Mouse (Mus musculus) gastrocnemius, postnatal 10 days (tissue): ENCODE data around the gene Tm4sf19. TPM values are rescaled to one million over a fixed set of nuclear protein-coding genes. Genes with fewer than 3 reads are reported as not detected.
"Not testable (repeated sequence)": the region's sequence is repeated elsewhere in the genome, so short reads cannot be mapped to it uniquely, and the experiment has no call there.

Source experiments
- DNase-seq: peaks from one replicate; pipeline ENCODE4 v3.0.0; 2021; ENCODE audit warnings: mixed read lengths
- total RNA-seq, 2 experiments: library from RNA; stranded (reverse); gene quantifications; 2 replicates each; pipeline ENCODE4 v1.2.3; 2021

Gene Tm4sf19
- total RNA-seq, 2 experiments from 2014 or later: 1.2 TPM; not detected in 1

DNA sequence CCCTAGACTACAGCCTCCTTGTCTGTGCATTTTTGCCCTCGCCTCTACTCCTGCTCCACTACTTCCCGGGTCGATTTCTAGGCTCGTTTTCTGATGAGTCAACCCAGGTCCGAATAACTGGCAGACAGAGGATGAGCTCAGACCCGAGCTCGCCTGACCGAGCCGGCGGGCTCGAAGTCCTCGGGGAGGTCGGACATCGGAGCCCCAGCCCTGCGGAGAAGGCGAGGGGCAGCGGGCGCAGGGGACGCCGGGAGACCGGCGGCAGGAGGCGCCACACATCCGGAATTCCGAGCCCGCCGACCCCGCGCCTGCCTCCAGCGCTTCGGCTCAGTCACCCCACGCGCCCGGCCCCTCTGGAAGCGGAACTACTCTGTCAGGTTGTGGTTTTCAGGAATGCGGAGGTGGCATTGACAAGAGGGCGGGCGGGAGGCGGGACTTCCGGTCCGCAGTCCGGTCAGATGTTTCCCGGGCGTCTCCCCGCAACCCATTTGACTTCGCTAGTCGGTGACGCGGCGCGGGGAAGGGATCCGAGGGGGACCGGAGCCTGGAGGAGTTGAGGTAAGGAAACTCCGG is 30.3 kb downstream of the Tm4sf19 start, which contains the start of gene Pcyt1a:
Pcyt1a (plus strand) TSS at position 448 of the 573 bp plus-strand sequence.
- DNase-seq: peak; percentile 85

DNA sequence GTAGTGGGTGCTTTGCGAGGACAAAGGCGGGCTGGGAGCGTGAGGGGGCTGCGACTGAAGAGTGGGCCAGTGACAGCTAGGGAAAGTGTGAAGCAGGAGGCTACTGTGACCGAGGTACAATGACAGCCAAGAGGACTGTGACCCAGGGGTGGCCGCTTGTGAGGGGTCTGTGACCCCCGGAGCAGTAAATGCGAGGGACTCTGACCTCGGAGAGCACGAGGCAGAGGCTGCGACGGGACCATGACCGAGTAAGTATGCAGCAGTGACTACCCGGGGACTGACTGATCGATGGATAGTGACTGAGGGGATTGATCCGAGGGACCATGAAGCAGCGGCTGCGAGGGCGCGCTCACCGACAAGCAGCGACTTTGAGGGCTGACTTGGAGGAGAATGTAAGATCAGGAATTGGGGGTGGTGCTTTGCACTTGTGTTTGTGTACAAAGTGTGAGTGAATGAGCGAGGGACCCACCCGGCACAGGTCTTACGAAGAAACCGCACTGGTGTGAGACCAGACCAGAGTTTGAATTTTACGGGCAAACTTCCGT is 30.8 kb downstream of the Tm4sf19 start:
- no peak for DNase-seq

DNA sequence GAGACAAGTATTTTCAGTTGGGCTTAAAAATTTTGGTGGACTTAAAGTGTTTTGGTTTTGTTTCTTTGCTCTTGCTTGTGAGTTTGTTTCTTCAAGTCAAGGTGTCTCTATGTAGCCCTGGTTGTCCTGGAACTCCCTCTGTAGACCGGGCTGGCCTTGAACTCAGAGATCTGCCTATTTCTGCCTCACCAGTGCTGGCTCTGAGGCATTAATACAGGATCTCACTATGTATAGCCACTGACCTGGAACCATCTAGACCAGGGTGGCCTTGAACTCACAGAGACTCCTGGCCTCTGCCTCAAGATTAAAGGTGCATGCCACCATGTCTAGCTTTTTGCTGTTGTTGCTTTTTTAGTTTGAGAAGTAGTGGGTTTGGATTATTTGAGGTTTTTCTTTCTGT is 31.6 kb downstream of the Tm4sf19 start:
- no peak for DNase-seq

DNA sequence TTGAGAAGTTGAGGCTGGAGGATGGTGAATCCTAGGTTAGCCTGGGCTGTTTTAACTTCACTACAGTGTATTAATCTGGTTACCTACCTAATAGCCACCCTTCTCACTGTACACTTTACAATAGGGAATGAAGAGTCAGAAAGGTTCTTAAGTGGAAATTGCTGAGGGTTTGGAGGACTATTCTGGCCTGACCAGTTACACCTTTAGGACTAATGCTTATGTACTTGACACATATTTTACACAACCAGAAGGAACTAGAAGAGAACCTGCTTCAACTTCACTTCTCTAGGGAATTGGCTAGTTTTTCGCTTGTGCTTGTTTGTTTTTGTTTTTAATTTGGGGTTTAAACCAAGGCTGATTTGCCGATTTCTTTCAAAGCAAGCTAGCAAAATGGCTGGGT is 32.8 kb downstream of the Tm4sf19 start:
- DNase-seq: no peak

DNA sequence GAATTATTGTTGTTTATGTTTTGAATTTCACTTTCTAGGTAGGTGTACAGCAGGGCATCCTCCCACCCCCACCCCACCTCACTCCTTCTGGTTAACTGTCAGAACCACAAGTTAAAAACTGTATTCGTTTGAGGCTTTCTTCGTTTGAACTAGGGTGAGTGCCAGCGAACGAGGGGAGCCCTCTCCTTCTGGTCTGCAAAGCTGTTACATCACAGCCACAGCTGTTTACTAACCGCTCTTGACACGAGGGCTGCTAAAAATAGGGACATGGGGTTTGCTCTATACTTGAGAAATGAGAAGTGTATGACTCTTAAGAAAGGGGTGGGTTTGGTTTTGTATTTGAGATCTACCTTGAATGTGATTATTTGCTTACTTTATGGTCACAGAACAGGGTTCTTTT is 33.8 kb downstream of the Tm4sf19 start:
- DNase-seq: no peak

DNA sequence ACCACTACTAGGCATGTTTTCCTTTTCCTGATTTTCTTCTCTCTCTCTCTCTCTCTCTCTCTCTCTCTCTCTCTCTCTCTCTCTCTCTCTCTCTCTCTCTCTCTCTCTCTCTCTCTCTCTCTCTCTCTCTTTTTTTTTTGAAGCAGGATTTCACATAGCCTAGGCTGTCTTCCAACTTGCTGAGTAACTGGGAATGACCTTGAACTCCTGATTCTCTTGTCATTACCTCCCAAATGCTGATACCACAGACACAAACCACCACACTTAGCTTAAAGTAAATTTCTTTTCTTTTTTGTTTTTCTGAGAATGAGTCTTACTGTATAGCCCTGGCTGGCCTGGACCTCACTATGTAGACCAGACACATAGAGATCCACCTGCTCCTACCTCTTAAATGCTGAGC is 34.4 kb downstream of the Tm4sf19 start:
- no peak for DNase-seq

DNA sequence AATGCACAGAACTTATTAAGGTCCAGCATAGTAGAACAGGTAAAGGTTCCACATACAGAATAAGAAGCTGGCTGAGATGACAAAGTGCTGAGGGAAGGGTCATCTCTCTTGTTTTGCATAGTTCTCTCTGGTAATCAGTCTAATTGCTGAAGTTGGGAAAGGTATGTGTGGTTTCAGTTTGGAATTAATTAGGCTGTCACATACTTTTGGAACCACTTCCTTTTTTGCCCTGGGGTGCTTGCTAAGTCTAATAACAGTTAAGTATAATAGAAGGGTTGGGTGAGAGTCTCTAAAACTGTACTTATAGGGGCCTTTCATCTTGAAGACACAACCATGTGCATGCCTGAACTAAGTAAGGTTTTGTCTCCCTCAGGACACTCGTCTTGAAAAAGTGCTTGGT is 36.4 kb downstream of the Tm4sf19 start:
- no peak for DNase-seq

DNA sequence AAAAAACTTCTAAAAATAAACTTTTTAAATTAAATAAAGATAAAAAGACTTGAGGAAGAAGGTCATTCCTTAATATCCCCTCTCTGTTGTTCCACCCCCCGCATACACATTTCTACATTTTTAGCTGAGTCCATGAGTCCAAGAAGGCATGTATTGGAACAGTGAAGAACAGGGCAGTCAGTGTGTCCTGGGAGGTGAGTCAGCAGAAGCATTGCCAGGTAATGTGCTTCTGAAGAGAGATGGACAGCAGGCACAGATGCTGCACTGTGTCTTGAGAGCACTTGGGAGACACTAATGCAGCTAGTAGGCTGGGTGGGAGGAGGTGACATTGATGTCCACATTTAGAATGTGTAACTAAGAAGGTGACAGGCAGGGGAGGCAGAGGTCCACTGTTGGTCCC is 37.0 kb downstream of the Tm4sf19 start:
- DNase-seq: no peak

DNA sequence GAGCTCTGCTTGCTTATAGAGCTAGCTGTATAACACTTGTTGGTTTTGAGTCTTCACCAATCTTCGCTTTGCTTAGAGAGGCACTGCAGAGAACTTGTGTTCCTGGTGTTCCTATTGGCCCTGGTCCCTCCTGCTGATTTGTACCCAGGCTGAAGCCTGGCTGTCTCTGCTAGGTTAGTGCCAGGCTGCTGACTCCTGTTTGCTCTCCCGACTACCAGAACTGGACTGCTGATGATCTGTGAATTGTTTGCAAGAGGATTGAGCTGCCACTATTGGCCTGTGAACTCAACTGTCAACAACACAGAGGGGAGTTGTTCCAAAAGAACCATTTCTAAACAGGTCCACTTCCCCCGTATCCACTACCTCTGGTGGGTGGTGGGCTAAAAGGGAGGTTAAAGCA is 41.1 kb downstream of the Tm4sf19 start:
- no peak for DNase-seq

DNA sequence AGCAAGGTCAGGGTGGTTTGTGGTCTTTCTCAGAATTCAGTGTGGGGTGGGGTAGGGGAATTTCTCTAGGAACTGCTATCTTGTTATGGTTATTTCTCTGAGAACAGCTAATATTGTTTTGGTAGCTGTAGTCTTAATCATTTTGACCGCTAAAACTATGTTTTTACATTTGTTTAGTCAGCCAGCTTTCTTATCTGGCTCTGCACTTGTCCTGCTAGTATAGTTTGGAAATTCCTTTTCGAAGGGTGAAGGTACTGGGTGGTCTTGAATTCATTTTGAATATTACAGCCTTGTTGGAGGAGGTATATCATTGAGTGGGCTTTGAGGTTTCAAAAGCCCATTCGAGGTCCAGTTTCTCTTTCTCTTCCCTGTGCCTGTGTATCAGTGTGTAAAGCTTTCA is 44.3 kb downstream of the Tm4sf19 start:
- DNase-seq: not testable (repeated sequence)

DNA sequence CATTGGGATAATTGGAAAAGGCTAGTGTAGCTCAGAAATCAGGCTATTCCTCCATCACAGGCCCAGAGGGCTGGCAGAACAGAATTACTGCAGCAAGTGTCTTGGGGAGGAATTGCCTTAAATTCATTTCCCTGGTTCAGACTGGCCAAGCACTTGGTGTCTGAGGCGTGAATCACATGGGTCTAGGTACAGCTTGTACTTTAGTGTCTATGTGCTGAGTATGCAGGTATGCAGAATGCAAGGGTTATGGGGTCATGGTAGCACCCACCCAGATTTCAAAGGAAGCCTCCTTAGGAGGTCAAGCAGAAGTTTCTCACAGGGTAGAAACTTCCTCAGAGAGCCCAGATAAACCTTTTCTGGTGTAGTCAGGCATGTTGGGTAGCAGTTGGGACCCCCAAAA is 45.3 kb downstream of the Tm4sf19 start:
- no peak for DNase-seq

DNA sequence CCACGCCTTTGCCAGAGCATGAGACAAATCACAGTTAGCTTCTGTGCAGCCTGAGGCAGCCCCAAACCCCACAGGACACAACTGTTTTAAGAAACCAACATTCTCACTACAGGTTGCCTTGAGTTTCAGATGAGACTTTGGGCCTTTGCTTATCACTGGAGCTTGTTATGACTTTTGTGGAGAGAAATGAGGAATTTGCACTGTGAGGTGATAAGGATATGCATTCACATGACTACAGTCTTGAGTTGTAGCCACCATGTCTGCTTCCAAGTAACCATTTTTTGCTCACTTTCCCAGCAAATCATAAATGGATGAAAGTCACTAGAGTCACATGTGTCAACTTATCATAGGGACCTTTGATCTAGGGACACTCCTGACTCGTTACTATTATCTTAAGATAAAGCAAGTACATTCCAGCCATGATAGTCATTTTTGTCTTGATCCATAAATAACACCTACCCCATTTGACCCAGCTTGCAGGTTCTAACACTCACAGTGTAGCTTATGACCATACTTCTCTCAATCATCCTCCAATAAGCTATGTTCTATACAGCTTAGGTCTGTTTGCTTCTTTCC is 46.3 kb downstream of the Tm4sf19 start:
- DNase-seq: no peak

DNA sequence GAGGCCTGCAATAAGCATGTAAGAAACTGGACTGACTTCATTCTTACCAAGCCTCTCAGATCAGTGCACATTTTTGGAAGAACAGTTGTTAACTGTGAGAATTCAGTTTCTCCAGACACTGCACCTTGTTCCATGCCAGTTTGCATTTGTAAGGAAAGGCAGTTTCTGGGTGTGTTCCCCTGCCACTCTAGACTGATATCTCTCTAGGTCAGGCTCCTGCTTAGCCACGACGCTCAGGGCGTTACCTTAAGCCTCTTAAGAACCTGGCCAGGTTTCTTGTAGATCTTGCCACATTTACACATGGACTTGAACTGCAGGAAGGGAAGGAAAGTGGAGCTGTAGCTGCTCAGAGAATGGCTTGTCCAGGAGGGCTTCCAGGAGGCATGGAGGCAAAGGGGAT is 49.4 kb downstream of the Tm4sf19 start:
- DNase-seq: no peak

DNA sequence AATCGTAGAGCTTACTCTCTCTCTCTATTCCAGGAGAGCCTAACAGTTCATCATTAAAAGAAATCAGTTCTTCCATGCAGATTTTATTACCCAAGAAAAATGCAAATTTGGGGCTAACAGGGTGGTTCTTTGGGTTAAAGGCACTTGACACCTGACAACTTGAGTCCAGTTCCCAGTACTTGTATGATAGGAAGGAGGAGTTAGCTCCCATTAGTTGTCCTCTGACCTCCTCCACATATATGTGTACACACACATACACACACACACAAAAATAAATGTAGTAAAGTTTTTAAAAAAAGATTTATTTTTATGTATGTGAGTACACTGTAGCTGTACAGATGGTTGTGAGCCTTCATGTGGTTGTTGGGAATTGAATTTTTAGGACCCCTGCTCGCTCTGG is 49.8 kb downstream of the Tm4sf19 start:
- no peak for DNase-seq

DNA sequence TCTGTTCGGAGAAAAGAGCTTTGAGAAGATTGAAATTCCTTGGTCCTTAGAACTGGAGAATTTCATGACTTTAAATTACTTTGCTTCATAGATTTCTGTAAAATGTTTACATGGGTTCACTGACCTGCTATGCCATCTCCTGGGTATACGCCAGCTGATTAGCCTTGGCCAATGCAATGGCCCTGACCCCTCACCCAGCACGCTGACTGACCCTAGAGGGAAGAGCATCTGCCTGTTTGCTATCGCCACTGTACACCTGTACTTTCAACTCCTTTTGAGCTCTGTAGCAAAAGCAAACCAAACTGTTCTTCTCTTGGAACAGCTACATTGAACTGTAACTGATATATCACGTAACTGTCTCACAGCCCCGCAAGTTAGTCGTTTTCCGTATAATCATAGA is 52.8 kb downstream of the Tm4sf19 start:
- no peak for DNase-seq

DNA sequence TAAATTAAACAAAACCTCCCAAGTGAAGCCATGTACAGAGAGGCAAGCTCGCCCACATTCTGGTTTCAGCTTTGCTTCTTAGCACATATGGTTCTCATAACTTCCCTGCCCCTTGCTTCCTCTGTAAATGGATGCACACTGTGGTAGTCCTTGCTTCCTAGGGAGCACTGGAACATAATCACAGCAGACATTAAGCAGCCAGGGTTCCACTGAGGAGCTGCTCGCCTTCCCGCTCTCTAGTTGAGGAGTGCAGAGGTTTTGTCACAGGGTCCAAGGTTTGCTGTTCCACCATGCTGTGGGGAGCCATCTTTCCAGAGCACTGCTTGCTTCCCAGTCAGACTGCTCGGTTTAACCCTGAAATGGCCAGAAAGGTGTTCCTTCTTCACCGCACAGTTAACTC is 54.3 kb downstream of the Tm4sf19 start:
- no peak for DNase-seq

DNA sequence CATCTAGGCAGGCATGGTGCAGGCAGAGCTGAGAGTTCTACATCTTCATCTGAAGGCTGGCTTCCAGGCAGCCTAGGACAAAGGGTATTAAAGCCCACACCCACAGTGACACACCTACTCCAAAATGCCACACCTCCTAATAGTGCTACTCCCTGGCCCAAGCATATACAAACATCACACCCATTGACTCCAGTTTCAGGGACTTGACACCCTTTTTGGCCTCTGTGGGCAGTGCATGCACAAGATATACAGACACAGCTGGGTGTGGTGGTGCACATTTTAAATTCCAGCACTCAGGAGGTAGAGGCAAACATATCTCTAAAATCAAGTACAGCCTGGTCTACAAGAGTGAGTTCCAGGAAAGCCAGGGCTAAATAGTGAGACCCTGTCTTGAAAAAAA is 55.8 kb downstream of the Tm4sf19 start:
- DNase-seq: no peak

DNA sequence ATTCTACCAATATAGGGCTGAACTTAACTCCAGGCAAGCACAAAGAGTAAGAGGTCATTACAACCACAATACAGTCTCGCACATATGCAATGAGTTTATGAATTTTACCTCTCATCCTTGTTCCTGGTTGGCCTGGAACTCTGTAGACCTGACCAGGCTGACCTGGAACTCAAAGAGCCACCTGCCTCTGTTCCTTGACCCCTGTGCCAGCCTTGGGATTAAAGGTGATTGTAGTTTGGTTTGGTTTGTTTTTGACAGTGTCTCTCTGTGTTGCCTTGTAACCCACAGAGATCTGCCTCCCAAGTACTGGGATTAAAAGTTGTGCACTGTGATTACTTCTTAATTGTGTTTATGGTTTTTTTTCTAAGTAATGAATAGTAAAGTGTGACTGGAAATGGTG is 56.5 kb downstream of the Tm4sf19 start:
- DNase-seq: no peak

Other genes with a start within 250 kb of the Tm4sf19 start
- 1 to 10 TPM; 7.4 to 9.0 TPM for gene Nrros, start 234.9 kb upstream of the Tm4sf19 start, total RNA-seq
- gene Bex6, start 220.7 kb upstream of the Tm4sf19 start, total RNA-seq: under 1 TPM in 1 of 2 experiments, not detected in 1; 0.47 TPM
- 10 to 100 TPM; 11.2 to 11.6 TPM for gene Fbxo45, start 153.3 kb upstream of the Tm4sf19 start, total RNA-seq
- gene Wdr53, start 153.3 kb upstream of the Tm4sf19 start, total RNA-seq: 1 to 10 TPM; 6.1 to 7.3 TPM
- 10 to 100 TPM; 13.1 to 18.3 TPM for gene Smco1, start 129.0 kb upstream of the Tm4sf19 start, total RNA-seq
- gene Rnf168, start 123.0 kb upstream of the Tm4sf19 start, total RNA-seq: 10 to 100 TPM; 11.6 to 13.4 TPM
- 10 to 100 TPM; 25.3 to 31.1 TPM for gene Ubxn7, start 68.2 kb upstream of the Tm4sf19 start, total RNA-seq
- 1 to 10 TPM; 4.7 to 5.6 TPM for gene Tctex1d2, start 19.2 kb downstream of the Tm4sf19 start, total RNA-seq
- 10 to 100 TPM; 66.5 to 68.7 TPM for gene Pcyt1a, start 30.4 kb downstream of the Tm4sf19 start, total RNA-seq
- not detected for gene Slc51a, start 87.4 kb downstream of the Tm4sf19 start, total RNA-seq
- gene Zdhhc19, start 95.8 kb downstream of the Tm4sf19 start, total RNA-seq: not detected
- 100 to 1,000 TPM; 160 to 197 TPM for gene Tfrc, start 208.4 kb downstream of the Tm4sf19 start, total RNA-seq
- gene Tnk2, start 243.4 kb downstream of the Tm4sf19 start, total RNA-seq: 10 to 100 TPM; 51.6 to 82.2 TPM